Mouse (Mus musculus) cerebellum, adult (tissue): Measurements from ENCODE around the gene Glud1.

ENCODE experiments used
- ATAC-seq: cut with Nextera tagmentation; 2 replicates; pipeline ENCODE4 v1.9.2; 2017; ENCODE audit warnings: mild to moderate bottlenecking, moderate library complexity, mixed read lengths; ENCODE audit not compliant: insufficient number of reproducible peaks, low FRiP score, low TSS enrichment

Gene Glud1

DNA sequence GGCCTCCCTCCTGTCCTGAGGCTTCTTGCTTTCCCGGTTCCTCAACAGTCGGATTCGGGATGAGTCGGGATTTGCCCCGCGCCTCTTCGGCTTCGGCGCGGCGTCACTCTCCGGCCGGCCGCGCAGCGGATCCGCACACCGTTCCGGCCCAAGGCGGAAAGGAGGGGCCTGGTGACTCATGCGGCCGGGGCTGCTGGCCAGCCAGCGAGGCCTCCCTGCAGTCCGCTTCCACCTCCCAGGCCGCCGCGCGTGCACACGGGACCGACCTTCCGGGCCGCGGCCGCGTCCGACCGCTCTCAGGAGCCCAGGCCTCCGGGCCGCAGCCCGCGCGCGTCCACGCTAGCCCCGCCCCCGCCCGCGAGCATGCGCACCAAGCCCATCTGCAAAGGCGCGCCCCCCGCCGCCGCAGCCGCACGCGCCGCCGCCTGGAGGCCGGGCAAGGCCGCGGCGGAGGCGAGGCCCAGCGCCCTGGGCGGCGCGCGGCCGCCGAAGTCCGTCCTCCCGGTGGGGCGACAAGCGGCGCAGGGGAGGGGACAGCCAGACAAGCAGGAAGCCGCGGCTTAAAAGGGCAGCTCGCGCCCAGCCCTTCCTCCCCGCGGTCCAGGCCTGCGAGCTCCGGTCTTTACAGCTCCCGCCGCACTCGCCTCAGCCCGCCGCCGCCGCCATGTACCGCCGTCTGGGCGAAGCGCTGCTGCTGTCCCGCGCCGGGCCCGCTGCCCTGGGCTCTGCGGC lies at the start of gene Glud1, which contains the start of gene Shld2:
TSS of gene Glud1 (plus strand) at position 494 of the 732 bp plus-strand sequence.
TSS of gene Shld2 (minus strand) at position 260 of the 732 bp plus-strand sequence.
- ATAC-seq: peak; percentile 95

DNA sequence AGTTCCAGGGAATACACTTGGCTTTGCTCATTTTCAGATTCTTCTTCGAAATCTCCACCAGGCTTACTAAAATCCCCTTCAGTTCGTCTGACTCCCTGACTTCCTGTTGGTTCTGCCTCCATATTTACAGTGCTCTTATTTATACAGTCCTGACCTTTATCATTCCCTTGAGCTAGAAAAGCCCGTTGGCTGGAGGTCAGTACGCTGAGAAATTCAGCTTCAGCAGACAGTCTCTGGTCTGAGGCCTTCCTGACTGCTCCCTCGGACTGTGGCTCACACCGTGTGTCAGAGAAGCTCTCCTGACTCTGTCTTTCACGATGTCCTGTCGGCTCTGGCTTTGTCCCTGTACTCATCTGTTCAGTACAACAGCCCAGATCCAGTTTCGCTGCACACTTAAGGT lies 42.5 kb upstream of the Glud1 start:
- no peak for ATAC-seq

DNA sequence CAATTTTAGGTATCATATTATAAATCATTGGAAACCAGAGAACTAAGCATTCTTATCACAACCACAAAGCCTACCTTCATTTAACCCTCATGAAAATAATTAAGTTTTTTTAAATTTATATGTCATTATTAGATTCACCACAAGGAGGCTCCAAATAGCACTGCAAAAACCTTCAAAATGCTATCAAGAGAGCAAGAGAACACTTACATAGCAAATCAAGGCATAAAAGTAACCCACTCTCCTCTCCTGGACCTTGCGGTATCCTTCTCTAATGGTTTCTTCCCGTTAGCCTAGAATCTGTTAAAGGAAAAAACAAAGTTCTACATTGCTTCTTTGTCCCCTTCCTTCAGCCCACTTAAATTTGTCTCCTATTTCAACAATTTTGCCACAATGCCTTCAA lies 37.2 kb upstream of the Glud1 start:
- no peak for ATAC-seq

DNA sequence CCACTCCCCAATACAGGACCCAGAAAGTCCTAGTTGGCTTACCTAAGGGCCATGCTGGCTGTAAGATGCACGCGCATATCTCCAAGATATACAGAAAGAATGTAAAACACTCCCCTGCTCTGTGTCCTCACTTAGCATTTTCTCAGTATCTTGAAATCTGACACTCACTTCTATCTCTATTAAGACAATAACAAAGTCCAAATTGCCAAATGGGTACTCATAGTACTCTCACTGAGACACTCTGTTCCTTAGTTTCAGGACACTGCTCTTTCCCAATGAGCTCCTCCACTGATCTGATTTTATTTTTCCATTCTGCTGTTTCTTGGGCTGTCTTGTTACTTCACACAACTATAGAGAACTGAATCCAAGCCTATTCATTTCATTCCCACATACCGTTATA lies 36.4 kb upstream of the Glud1 start:
- no peak for ATAC-seq

DNA sequence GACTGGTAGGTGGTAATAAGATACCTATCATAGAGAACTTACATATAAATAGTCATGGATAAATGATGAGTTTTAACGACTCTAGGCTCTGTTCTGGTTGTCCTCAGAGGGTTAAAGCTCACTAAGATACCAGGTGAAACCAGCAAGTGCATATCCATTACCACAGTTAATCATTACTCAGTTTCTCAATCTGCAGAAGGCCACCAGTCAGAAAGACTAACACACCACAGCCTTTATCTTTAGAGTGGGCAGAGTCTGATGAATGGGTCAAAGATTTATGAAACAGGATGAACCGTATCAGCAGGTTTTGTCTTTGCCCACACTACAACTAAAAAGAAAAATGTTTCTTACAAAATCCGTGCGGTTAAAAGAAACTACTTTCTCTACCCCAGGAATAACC lies 35.3 kb upstream of the Glud1 start:
- ATAC-seq: no peak

DNA sequence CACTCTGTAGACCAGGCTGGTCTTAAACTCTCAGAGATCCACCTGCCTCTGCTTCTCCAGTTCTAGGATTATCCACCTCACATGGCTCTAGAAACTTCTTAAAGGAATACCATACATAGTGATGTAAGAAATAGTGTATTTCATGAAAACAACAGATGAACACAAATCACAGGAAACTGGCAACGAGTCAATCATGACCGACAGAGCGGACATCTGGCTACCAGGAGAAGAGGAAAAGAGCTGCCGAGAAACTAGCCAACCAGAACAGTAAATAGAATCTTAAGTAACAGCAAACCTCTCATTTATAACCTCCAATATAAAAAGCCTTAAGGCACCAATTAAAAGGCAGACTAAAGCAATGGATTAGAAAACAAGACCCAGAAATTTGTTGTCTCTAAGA lies 30.8 kb upstream of the Glud1 start:
- ATAC-seq: no peak

DNA sequence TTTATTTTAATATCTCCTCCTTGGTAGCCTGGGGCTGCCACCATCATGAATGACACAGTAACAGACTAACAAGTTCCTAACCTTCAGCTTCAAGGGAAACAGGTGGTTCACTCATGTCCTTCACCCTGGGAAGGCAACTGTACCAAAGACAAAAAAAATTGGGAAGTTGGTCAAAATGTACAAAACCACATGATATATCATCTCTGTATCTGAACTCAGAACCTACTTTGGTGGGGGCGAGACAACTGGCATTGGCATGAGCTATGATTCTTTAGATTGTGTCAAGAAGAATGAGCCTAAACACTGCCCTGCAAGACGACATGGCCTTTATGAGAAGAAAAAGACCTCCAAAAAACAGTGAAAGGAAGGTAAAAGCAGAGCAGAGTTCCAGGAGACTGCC lies 29.7 kb upstream of the Glud1 start:
- no peak for ATAC-seq

DNA sequence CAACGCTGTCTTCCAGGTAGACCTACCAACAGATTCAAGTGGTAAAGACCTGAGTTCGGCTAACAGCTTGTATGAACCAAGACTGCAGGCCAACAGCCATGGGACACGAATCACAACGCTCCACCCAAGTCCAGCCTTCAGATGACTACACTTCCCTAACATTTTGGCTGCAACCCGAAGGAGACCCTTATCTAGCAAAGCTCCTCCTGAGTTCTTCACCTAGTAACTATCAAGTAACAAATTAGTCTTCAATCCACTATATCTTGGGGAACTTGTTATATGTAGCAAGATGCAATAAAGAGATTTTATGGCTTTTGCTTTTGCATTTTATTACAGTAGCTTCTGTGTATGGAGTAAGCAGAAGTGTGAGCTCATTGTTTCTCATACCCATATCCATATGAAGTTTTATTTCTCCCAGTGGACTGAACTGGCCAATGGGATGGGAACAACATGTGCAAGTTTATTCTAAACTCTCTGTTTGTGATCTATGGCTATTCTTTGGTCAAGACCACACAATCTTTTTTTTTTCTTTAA lies 28.7 kb upstream of the Glud1 start:
- no peak for ATAC-seq

DNA sequence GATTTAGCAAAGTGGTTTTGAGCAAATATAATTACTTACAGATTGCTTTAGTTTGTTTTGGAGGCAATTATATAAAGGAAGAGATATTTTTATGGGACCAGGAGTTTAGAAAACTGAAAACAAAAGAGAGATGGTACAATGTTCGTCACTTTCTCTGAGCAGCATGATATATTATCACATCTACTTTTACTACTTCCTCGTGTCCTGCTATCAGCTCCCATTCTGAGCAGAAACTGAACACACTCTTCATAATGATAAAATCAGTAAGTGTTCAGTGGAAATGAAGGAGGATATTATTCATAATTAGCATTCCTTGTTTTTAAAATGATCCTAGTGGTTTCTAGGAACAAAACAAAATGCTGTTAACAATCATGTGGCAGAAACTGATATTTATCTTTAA lies 22.1 kb upstream of the Glud1 start:
- ATAC-seq: no peak

DNA sequence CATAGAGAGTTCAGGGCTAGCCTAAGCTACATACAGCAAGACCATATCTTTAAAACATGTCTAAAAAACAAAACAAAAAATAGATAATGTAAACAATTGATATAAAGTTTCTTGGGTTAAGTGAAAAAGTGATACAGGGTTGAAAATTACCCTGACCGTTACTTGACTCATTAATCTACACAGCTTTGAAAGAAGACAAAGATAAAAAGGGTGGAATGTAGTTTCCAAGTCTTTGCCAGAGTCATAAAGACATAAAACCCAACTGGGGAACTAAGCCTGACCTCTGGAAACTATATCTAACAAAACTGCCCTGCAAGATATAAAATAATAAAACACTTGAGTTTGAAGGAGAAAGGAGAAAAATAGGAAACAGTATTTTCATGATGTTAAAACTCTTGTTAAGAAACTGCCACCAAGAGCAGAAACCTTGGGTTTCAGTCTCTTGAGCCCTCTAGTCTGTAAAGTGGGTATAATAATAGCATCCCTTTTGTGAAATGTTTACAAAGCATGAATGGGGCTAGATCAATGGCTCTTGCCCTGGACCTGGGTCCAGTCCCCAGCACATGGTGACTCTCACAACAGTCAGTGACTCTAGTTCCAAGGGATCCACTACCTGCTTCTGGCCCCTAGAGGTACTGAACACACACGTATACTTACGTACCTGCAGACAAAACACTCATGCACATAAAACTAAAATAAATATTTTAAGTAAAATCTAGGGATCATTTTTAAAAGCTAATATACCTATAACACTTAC lies 21.1 kb upstream of the Glud1 start:
- no peak for ATAC-seq

DNA sequence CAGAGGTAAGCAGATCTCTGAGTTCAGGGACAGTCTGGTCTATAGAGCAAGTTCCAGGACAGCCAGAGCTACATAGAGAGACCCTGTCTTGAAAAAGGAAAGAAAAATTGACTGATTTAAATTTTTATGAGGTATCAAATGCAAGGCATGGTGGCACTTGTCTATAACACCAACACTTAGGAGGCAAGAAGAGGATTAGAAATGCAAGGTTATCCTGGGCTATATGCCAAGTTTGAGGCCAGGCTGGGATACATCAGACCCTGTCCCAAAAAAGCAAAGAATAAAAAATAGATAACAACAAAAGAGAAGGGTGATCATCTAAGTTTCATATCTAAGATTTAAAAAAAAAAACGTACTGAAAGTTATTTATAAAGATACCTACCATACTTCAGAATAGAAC lies 20.3 kb upstream of the Glud1 start:
- no peak for ATAC-seq

DNA sequence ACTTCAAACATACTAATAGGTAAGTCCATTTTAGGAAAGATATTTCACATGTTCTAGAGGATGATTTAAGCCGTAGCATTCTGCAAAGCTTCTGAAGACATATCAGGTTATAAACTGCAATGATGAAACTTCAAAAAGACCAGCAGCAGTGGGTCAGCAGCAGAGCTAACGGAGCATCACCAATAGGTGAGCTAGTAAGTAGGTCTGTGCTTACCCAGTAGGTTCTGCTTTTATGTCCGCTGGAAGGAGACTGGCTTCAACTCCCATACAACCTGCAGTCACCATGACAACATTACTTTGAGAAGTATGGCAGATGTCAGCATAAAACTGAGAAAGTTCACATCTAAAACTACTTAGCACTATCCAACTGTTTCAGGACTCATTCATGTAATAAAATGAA lies 16.9 kb upstream of the Glud1 start:
- ATAC-seq: no peak

DNA sequence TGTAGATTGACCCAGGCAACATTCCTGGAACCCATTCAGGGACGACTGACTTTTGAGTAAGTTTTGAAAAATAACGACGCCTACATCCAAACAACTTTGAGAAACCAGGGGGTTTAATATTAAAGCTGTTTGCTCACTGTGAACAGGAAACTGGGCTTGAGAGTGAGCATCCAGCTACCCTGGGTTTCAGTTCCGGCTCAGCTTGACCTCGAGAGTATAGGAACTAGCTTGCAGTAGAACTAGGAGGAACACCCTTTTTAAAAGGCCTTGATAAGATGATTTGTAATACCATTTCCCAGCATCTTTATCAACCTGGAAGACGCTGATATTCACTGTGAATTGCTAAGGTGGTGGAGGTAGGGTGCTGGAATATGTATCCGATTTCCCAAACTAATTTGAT lies 14.2 kb upstream of the Glud1 start:
- ATAC-seq: no peak

DNA sequence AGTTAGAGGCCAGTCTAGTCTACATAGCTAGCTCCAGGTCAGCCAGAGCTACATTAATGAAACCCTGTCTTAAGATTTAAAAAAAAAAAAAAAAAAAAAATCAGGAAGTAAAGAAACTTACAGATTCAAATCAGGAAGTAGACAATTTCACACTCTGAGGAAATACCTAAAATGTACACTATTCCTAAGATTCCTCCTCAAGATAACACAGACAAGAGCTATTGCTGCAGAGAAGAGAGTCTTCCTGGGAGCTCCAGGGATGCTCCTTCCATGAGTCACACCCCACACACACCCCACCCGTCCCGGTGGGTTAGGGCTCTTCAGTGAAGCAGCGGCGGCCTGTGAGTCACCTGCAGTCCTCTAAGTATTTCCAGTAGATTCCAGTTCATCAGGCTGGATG lies 13.5 kb upstream of the Glud1 start:
- no peak for ATAC-seq

DNA sequence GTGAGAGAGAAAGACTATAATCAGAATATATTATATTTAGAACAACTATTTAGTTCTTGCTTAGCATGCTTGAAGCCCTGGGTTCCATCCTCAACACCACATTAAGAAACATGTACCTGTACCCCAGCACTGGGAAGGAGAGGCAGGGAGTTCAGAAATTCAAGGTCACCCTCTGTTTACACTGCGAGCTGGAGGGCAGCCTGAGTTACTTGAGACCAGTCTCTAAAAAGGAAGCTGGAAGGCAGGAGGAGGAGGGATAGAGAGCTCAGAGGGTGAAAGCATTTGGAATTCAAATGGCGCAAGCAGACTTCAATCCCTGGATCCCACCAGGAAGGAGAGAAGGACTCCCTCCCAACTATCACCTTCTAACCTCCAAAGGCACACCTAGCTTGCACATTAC lies 12.9 kb upstream of the Glud1 start:
- ATAC-seq: no peak

DNA sequence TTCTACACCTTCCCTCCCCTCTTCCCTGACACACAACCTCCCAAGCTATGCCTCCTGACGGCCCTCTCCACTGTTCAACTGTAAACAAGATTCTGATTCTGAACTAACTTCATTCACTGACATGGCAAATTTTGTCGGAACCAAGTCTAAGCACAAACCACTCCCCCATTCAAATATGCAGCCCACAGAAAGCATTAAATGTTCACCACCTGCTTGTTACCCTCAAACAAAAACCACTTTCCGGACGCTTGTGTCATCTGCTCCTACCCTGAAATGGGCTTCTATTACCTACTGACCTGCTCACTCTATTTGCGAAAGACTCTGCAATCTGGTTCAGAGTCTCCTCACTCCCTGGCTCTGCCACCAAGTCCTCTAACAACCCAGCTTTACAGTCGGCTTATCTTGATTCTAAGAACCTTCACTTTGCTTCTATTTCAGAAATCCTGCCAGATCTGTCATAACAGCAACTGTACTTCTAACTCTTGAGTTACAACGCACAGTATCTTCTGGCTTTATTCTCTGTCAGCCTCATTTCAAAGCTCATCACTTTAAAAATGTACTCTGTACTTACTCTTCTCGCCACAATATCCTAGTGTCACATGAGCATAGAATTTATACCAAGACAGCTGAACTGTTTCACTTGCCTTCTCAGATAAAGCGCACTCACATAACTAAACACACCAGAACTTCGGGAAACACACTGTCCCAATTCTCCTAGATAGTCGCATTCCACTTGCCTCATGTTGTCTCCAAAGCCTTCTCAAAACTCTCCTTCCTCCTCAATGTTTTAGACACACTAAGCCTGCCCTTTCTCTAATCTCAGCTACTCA lies 11.4 kb upstream of the Glud1 start:
- ATAC-seq: no peak

DNA sequence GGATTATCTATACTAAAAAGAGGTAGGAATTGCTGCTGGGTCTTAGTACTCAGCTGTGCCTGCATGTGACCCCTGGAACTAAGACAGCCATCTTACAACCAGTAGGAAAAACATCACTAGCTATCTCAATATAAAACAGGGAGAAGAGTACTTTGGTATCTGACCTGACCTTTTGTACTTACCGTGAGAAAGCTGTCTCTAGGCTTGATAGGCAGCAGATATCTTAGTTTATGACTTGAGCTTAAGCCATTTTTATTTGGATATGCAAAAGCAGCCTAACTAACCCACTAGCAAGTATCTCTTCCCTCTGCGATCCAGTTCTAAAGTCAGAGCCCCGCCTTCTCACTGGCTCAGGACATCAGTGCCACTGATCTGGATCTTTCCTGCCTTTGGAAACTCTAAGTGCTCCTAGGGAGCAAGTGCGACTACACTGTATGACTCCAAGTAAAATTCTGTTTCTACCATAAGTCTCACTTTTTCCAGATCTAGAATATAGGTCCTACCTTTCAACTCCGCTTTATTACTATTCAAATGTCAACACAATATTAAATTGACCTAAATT lies 7.8 kb upstream of the Glud1 start:
- ATAC-seq: no peak

DNA sequence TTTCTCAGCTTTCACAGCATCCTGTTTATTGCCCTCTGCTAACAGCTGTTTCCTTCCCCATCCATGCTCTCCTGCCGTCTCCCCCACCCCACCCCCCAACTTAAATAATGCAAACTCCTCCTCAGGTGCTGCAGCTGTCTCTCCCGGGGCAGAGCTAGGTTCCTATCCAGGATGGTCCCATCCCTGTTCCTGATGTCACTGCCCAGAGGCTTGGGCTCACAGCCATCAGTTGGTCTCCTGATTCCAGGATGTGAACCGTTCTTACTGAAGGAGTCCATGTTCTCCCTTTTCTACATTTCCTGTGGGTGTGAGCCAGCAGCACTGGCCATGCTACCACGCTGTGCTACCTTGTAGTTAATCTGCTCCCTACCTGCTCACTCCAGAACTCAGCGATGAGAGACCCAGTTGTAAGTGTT lies 7.3 kb upstream of the Glud1 start:
- no peak for ATAC-seq

DNA sequence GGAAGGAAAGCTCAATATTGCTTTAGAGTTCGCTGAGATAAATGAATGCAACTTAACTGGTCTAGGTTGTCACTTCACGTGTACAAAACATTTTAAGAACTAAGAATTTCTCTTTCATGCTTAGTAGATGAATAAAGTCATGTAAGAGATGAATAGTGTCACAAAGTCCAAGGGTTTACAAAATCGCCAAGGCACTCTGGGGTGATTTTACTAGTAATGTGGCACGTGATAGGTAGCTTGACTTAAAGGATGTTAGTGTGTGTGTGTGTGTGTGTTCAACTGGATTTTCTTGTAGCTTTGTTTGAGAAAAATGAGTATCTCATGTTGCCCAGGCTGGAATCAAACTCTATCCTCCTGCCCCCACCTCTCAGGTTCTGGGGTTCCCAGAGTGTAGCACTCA lies 1.3 kb upstream of the Glud1 start:
- no peak for ATAC-seq

DNA sequence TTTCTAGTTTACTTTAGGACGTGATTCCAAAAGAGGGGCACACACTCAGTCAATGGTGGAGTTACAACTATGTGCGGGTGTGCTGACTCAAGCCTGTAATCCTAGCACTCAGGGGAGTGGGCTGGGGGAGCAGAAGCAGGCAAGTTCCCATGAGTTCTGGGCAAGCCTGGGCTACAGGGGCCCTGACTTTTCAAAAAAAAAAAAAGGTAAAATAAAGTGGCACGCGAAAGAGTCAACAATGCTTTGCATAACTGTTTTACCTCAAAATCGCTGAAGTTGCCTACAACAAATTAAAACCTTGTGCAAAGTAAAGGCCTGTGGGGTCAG lies 657 bp upstream of the Glud1 start:
- peak; percentile 11; the same call in 1 of the 2 replicates for ATAC-seq
